10 mouse cellular contexts compared by ENCODE assay signal in genomic region chr9:116535709-116536108, GRCm38 (mm10).
DNase-seq lines count a peak whose midpoint lies in the region; ATAC-seq and TF ChIP-seq lines count a peak whose summit lies in the region.
"Had no signal": no experiment of that assay in that cellular context is flagged by ENCODE, and none has a peak within 500 bp of the region (broad histone marks: within the 10 kb centered on the region; RNA-seq: fewer than 3 reads in every experiment).

No protein-coding gene starts in this region.

- H3K27me3 ChIP-seq in midbrain, embryonic 11.5 days (ENCODE audit: control insufficient read depth, insufficient read depth, low read length): no peaks in the 10 kb centered on the region
- H3K27me3 ChIP-seq in midbrain, embryonic 14.5 days (ENCODE audit: control insufficient read depth, insufficient read depth, low read length): no peaks in the 10 kb centered on the region
- no peaks in the 10 kb centered on the region for H3K27me3 ChIP-seq in stomach, postnatal 0 days (ENCODE audit: control insufficient read depth, insufficient read depth, low read length)
- H3K27me3 ChIP-seq: forebrain, embryonic 13.5 days; neural tube, embryonic 13.5 days had no signal

- intact Hi-C loops in gastrocnemius, adult 2 months (cut with DNase I): no loop called here
- intact Hi-C loops in gastrocnemius, postnatal 36 days (cut with DNase I): no loop called here

- 60% methylated on average over 3 of the region's 3 CpGs for WGBS in midbrain, embryonic 11.5 days
- 73% methylated on average over 3 of the region's 3 CpGs for WGBS in midbrain, embryonic 14.5 days
- WGBS in stomach, postnatal 0 days: 53% methylated on average over 3 of the region's 3 CpGs

- no peaks in the 10 kb centered on the region for H3K4me1 ChIP-seq in midbrain, embryonic 11.5 days (ENCODE audit: control insufficient read depth, insufficient read depth, low read length)
- no peaks in the 10 kb centered on the region for H3K4me1 ChIP-seq in midbrain, embryonic 14.5 days (ENCODE audit: control insufficient read depth, insufficient read depth, low read length)
- no peaks in the 10 kb centered on the region for H3K4me1 ChIP-seq in stomach, postnatal 0 days (replicated peaks; ENCODE audit: control insufficient read depth, insufficient read depth)
- H3K4me1 ChIP-seq: forebrain, embryonic 13.5 days; neural tube, embryonic 13.5 days had no signal

- no peak overlapping the region for H3K9ac ChIP-seq in midbrain, embryonic 11.5 days (ENCODE audit: low read length)
- no peak overlapping the region for H3K9ac ChIP-seq in midbrain, embryonic 14.5 days (replicated peaks; ENCODE audit: low read length)
- no peak overlapping the region for H3K9ac ChIP-seq in stomach, postnatal 0 days (ENCODE audit: low read length)
- H3K9ac ChIP-seq: forebrain, embryonic 13.5 days; neural tube, embryonic 13.5 days had no signal

- no peak overlapping the region for H3K4me2 ChIP-seq in midbrain, embryonic 11.5 days
- no peak overlapping the region for H3K4me2 ChIP-seq in midbrain, embryonic 14.5 days (ENCODE audit: low read length)
- H3K4me2 ChIP-seq in stomach, postnatal 0 days (replicated peaks; ENCODE audit: low read depth): no peak overlapping the region
- H3K4me2 ChIP-seq: forebrain, embryonic 13.5 days; neural tube, embryonic 13.5 days had no signal

- no peak for DNase-seq in gastrocnemius, adult 2 months
- DNase-seq in gastrocnemius, postnatal 36 days: no peak
- DNase-seq in midbrain, embryonic 11.5 days (ENCODE audit: low spot score, missing footprints): peak; percentile 87
- DNase-seq in midbrain, embryonic 14.5 days: no peak
- peak; percentile 41 for DNase-seq in embryo, embryonic 11 days
- peak; percentile 28 for DNase-seq in stomach, postnatal 0 days (ENCODE audit: low spot score)
- no peak for DNase-seq in layer of hippocampus, adult 8-10 months (ENCODE audit: low spot score in 2 of 2)

- peak; percentile 23; the same call in 1 of the 2 replicates for TF ChIP-seq CTCF in gastrocnemius, adult 2 months (IDR thresholded peaks at IDR 0.05)
- TF ChIP-seq CTCF in stomach, postnatal 0 days (IDR thresholded peaks at IDR 0.05; ENCODE audit: low read depth): peak; percentile 55

- no peaks in the 10 kb centered on the region for H3K9me3 ChIP-seq in midbrain, embryonic 11.5 days (ENCODE audit: control insufficient read depth, low read length)
- no peaks in the 10 kb centered on the region; the same call in 1 of the 2 replicates for H3K9me3 ChIP-seq in midbrain, embryonic 14.5 days (ENCODE audit: control insufficient read depth, low read length)
- H3K9me3 ChIP-seq in stomach, postnatal 0 days (ENCODE audit: control insufficient read depth, low read length): no peaks in the 10 kb centered on the region

- ATAC-seq in midbrain, embryonic 11.5 days (ENCODE audit: low FRiP score): no peak
- ATAC-seq in midbrain, embryonic 14.5 days (ENCODE audit: low FRiP score, low TSS enrichment): no peak
- ATAC-seq in stomach, postnatal 0 days (ENCODE audit: low FRiP score, low TSS enrichment): no peak
- no peak for ATAC-seq in erythroblast, adult 5-6 weeks (replicated peaks; ENCODE audit: low FRiP score, poor library complexity, severe bottlenecking)
- ATAC-seq: forebrain, embryonic 13.5 days had no signal

- no peak overlapping the region for H3K27ac ChIP-seq in gastrocnemius, adult 2 months
- H3K27ac ChIP-seq in midbrain, embryonic 11.5 days (ENCODE audit: low read depth, low read length): no peak overlapping the region
- no peak overlapping the region for H3K27ac ChIP-seq in midbrain, embryonic 14.5 days (replicated peaks; ENCODE audit: low read depth, low read length)
- no peak overlapping the region for H3K27ac ChIP-seq in stomach, postnatal 0 days (replicated peaks)
- H3K27ac ChIP-seq: forebrain, embryonic 13.5 days; neural tube, embryonic 13.5 days had no signal

- H3K36me3 ChIP-seq in midbrain, embryonic 11.5 days (ENCODE audit: control insufficient read depth, insufficient read depth, low read length): no peaks in the 10 kb centered on the region
- no peaks in the 10 kb centered on the region for H3K36me3 ChIP-seq in midbrain, embryonic 14.5 days (ENCODE audit: control insufficient read depth, insufficient read depth, low read length)
- H3K36me3 ChIP-seq in stomach, postnatal 0 days (ENCODE audit: control insufficient read depth, insufficient read depth, low read length): no peaks in the 10 kb centered on the region
- H3K36me3 ChIP-seq: neural tube, embryonic 13.5 days had no signal

- no peak for TF ChIP-seq EP300 in stomach, postnatal 0 days (optimal IDR thresholded peaks at IDR 0.05)

- H3K4me3 ChIP-seq in gastrocnemius, adult 2 months: no peak overlapping the region
- no peak overlapping the region for H3K4me3 ChIP-seq in midbrain, embryonic 11.5 days (ENCODE audit: low read depth, low read length)
- H3K4me3 ChIP-seq in midbrain, embryonic 14.5 days (replicated peaks; ENCODE audit: low read depth, low read length): no peak overlapping the region
- H3K4me3 ChIP-seq in stomach, postnatal 0 days (ENCODE audit: low read depth, low read length): no peak overlapping the region
- H3K4me3 ChIP-seq: forebrain, embryonic 13.5 days; neural tube, embryonic 13.5 days had no signal

Comparison
In these comparisons a context has a peak if more than half of its experiments do, and no peak if none do; other contexts are left out.
1. DNase-seq: peak in midbrain, embryonic 11.5 days (single experiment), embryo, embryonic 11 days (single experiment) and stomach, postnatal 0 days (single experiment); none in gastrocnemius, adult 2 months (single experiment), gastrocnemius, postnatal 36 days (0 of 2), midbrain, embryonic 14.5 days (single experiment) and layer of hippocampus, adult 8-10 months (0 of 2).